In genomic region chr13:34408669-34409055, GRCm38 (mm10) we compare ENCODE assay signal across 16 mouse cellular contexts.
DNase-seq lines count a peak whose midpoint lies in the region; ATAC-seq lines count a peak whose summit lies in the region.
"Had no signal": no experiment of that assay in that cellular context is flagged by ENCODE, and none has a peak within 500 bp of the region (broad histone marks: within the 10 kb centered on the region; RNA-seq: fewer than 3 reads in every experiment).

No protein-coding gene starts in this region.

- DNase-seq in embryonic facial prominence, embryonic 11.5 days (ENCODE audit: low spot score) = peak; percentile 30
- no peak for DNase-seq in embryonic facial prominence, embryonic 10.5 days (ENCODE audit: low spot score)
- DNase-seq in lung, postnatal 36 days = no peak
- DNase-seq in gastrocnemius, postnatal 36 days = no peak
- DNase-seq in thymus, postnatal 14 days = no peak
- DNase-seq: cerebellum, adult 18-20 months; kidney, adult 11 months; lung, adult 2 months; right cerebral cortex, postnatal 4 days; thymus, postnatal 25 days had no signal

- no peak overlapping the region for H3K27ac ChIP-seq in embryonic facial prominence, embryonic 11.5 days (replicated peaks; ENCODE audit: low read depth, low read length)
- H3K27ac ChIP-seq in embryonic facial prominence, embryonic 10.5 days (replicated peaks) = no peak overlapping the region
- no peak overlapping the region for H3K27ac ChIP-seq in midbrain, embryonic 16.5 days (ENCODE audit: low read length)
- H3K27ac ChIP-seq in midbrain, embryonic 13.5 days = no peak overlapping the region
- peak overlapping the region; percentile 17; the same call in 1 of the 2 replicates for H3K27ac ChIP-seq in limb, embryonic 13.5 days
- H3K27ac ChIP-seq: heart, embryonic 13.5 days; neural tube, embryonic 13.5 days had no signal

- no peaks in the 10 kb centered on the region for H3K36me3 ChIP-seq in embryonic facial prominence, embryonic 11.5 days (replicated peaks; ENCODE audit: control insufficient read depth, insufficient read depth, low read depth, low read length)
- H3K36me3 ChIP-seq in embryonic facial prominence, embryonic 10.5 days (replicated peaks) = no peaks in the 10 kb centered on the region
- no peaks in the 10 kb centered on the region for H3K36me3 ChIP-seq in midbrain, embryonic 16.5 days (ENCODE audit: control insufficient read depth, insufficient read depth, low read length)
- no peaks in the 10 kb centered on the region for H3K36me3 ChIP-seq in midbrain, embryonic 13.5 days
- no peaks in the 10 kb centered on the region for H3K36me3 ChIP-seq in limb, embryonic 13.5 days
- H3K36me3 ChIP-seq: heart, embryonic 13.5 days; neural tube, embryonic 13.5 days had no signal

- 35% methylated on average over 2 of the region's 2 CpGs for WGBS in embryonic facial prominence, embryonic 11.5 days
- 45% methylated on average over 2 of the region's 2 CpGs for WGBS in embryonic facial prominence, embryonic 10.5 days
- WGBS in midbrain, embryonic 16.5 days = 28% methylated on average over 2 of the region's 2 CpGs
- WGBS in midbrain, embryonic 13.5 days = 47% methylated on average over 2 of the region's 2 CpGs
- WGBS in limb, embryonic 13.5 days = 12% methylated on average over 2 of the region's 2 CpGs

- intact Hi-C loops in gastrocnemius, postnatal 36 days (cut with DNase I) = no loop called here

- no peak overlapping the region for H3K4me2 ChIP-seq in embryonic facial prominence, embryonic 11.5 days (ENCODE audit: low read depth, low read length)
- no peak overlapping the region for H3K4me2 ChIP-seq in midbrain, embryonic 16.5 days (ENCODE audit: low read length)
- H3K4me2 ChIP-seq in midbrain, embryonic 13.5 days (replicated peaks) = no peak overlapping the region
- no peak overlapping the region for H3K4me2 ChIP-seq in limb, embryonic 13.5 days (replicated peaks)
- H3K4me2 ChIP-seq: heart, embryonic 13.5 days; neural tube, embryonic 13.5 days had no signal

- no peaks in the 10 kb centered on the region for H3K4me1 ChIP-seq in embryonic facial prominence, embryonic 11.5 days (ENCODE audit: control insufficient read depth, insufficient read depth, low read length)
- H3K4me1 ChIP-seq in embryonic facial prominence, embryonic 10.5 days = peaks cover 9% of the 10 kb centered on the region
- H3K4me1 ChIP-seq in midbrain, embryonic 16.5 days (ENCODE audit: control insufficient read depth, insufficient read depth, low read length) = no peaks in the 10 kb centered on the region
- no peaks in the 10 kb centered on the region for H3K4me1 ChIP-seq in midbrain, embryonic 13.5 days (replicated peaks)
- peaks cover 10% of the 10 kb centered on the region; the same call in 1 of the 2 replicates for H3K4me1 ChIP-seq in limb, embryonic 13.5 days
- H3K4me1 ChIP-seq: neural tube, embryonic 13.5 days had no signal

- H3K9me3 ChIP-seq in embryonic facial prominence, embryonic 11.5 days (replicated peaks; ENCODE audit: control insufficient read depth, low read length) = no peaks in the 10 kb centered on the region
- H3K9me3 ChIP-seq in embryonic facial prominence, embryonic 10.5 days = no peaks in the 10 kb centered on the region
- no peaks in the 10 kb centered on the region for H3K9me3 ChIP-seq in midbrain, embryonic 16.5 days (replicated peaks; ENCODE audit: control insufficient read depth, low read length, poor library complexity, severe bottlenecking)
- H3K9me3 ChIP-seq in midbrain, embryonic 13.5 days = no peaks in the 10 kb centered on the region
- no peaks in the 10 kb centered on the region for H3K9me3 ChIP-seq in limb, embryonic 13.5 days
- H3K9me3 ChIP-seq: heart, embryonic 13.5 days; neural tube, embryonic 13.5 days had no signal

- H3K9ac ChIP-seq in embryonic facial prominence, embryonic 11.5 days (replicated peaks; ENCODE audit: low read length) = no peak overlapping the region
- no peak overlapping the region for H3K9ac ChIP-seq in midbrain, embryonic 16.5 days (ENCODE audit: low read depth, low read length)
- H3K9ac ChIP-seq in midbrain, embryonic 13.5 days (replicated peaks) = no peak overlapping the region
- H3K9ac ChIP-seq in limb, embryonic 13.5 days = no peak overlapping the region
- H3K9ac ChIP-seq: heart, embryonic 13.5 days; neural tube, embryonic 13.5 days had no signal

- H3K27me3 ChIP-seq in embryonic facial prominence, embryonic 11.5 days (ENCODE audit: control insufficient read depth, insufficient read depth, low read length) = no peaks in the 10 kb centered on the region
- H3K27me3 ChIP-seq in embryonic facial prominence, embryonic 10.5 days (replicated peaks; ENCODE audit: low read depth, poor library complexity, severe bottlenecking) = no peaks in the 10 kb centered on the region
- H3K27me3 ChIP-seq in midbrain, embryonic 16.5 days (ENCODE audit: control insufficient read depth, insufficient read depth, low read depth, low read length) = no peaks in the 10 kb centered on the region
- H3K27me3 ChIP-seq in midbrain, embryonic 13.5 days = no peaks in the 10 kb centered on the region
- H3K27me3 ChIP-seq in limb, embryonic 13.5 days = no peaks in the 10 kb centered on the region
- H3K27me3 ChIP-seq: heart, embryonic 13.5 days; neural tube, embryonic 13.5 days; Patski had no signal

- ATAC-seq in embryonic facial prominence, embryonic 11.5 days (replicated peaks; ENCODE audit: insufficient number of reproducible peaks, low FRiP score, low TSS enrichment, low read depth) = no peak
- ATAC-seq in midbrain, embryonic 16.5 days = peak; percentile 25; the same call in 1 of the 2 replicates
- ATAC-seq in midbrain, embryonic 13.5 days = no peak
- peak; percentile 81 for ATAC-seq in limb, embryonic 13.5 days (ENCODE audit: low FRiP score, low read depth)

- H3K4me3 ChIP-seq in embryonic facial prominence, embryonic 11.5 days (ENCODE audit: low read depth, low read length) = no peak overlapping the region
- H3K4me3 ChIP-seq in embryonic facial prominence, embryonic 10.5 days = no peak overlapping the region
- H3K4me3 ChIP-seq in midbrain, embryonic 16.5 days (ENCODE audit: low read depth, low read length) = no peak overlapping the region
- H3K4me3 ChIP-seq in midbrain, embryonic 13.5 days (replicated peaks) = no peak overlapping the region
- H3K4me3 ChIP-seq in limb, embryonic 13.5 days = no peak overlapping the region
- H3K4me3 ChIP-seq: heart, embryonic 13.5 days; neural tube, embryonic 13.5 days had no signal

Comparison
In these comparisons a context has a peak if more than half of its experiments do, and no peak if none do; other contexts are left out.
1. ATAC-seq: peak in midbrain, embryonic 16.5 days (single experiment) and limb, embryonic 13.5 days (single experiment); none in embryonic facial prominence, embryonic 11.5 days (single experiment) and midbrain, embryonic 13.5 days (single experiment).